Mouse (Mus musculus): ENCODE measurements around the gene Urod. TPM values are rescaled to one million over a fixed set of nuclear protein-coding genes. Genes with fewer than 3 reads are reported as not detected.

The Urod gene
- polyA plus RNA-seq, 1 experiment: 90.7 TPM

DNA sequence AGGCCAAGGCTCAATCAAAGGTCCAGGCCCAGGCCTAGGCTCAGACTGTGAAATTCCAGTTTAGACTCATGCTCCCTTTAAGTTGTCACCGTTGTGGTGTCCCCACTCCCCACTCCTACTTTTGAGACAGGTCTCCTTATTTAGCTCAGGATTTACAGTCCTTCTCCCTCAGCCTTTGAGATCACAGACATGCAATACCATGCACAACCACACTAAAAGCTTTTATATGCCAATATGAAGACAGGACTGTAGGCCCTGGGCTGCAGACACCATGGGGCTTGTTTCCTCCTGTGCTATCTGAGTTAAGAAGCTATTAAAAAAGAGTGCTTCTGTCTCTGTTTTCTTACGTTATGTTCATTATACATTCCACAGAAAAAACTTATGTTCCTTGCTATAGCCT, 23.5 kb upstream of the Urod start:
- H3K9me3 ChIP-seq (ENCODE audit: control insufficient read depth, low read length): no peaks in the 10 kb centered on the region
- peaks cover 44% of the 10 kb centered on the region for H3K4me1 ChIP-seq (ENCODE audit: control insufficient read depth)
- TF ChIP-seq GATA1 (IDR thresholded peaks at IDR 0.05; ENCODE audit: low read length) (no peak), TAL1 (IDR thresholded peaks at IDR 0.05; ENCODE audit: low read length) (no peak)
- H3K4me3 ChIP-seq (replicated peaks): no peak overlapping the region
- H3K27me3 ChIP-seq (ENCODE audit: control insufficient read depth): no peaks in the 10 kb centered on the region
- H3K36me3 ChIP-seq (ENCODE audit: control insufficient read depth): peaks cover 12% of the 10 kb centered on the region

DNA sequence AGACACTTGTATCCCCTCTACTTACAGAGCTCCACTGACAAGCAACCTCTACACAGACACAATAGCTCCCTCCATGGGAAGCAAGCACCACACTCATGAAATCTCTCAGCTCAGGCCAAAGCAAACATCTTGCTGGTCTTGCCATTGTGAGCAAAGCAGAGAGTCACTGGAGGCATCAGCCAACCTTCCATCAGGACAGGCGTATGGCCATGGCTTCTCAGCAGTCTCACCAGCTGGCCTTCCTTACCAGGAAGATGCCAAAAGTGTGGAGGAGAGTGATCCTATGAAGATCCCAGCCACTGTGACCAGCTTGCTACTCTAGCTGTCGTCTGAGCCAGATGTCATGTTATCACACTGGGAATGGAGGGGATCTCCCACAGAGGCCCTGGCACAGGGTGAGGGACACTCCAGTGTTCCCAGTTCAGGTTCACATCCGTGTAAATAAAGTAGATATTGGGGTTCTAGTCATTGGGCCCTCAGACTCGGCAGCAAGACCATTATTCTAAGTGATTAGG, 20.7 kb upstream of the Urod start:
- TF ChIP-seq TAL1 (IDR thresholded peaks at IDR 0.05; ENCODE audit: low read length): no peak
- no peak for TF ChIP-seq GATA1 (IDR thresholded peaks at IDR 0.05; ENCODE audit: low read length)
- H3K27me3 ChIP-seq (ENCODE audit: control insufficient read depth): peaks cover 2% of the 10 kb centered on the region
- H3K36me3 ChIP-seq (ENCODE audit: control insufficient read depth): no peaks in the 10 kb centered on the region
- peaks cover 17% of the 10 kb centered on the region for H3K4me1 ChIP-seq (ENCODE audit: control insufficient read depth)
- H3K9me3 ChIP-seq (ENCODE audit: control insufficient read depth, low read length): no peaks in the 10 kb centered on the region
- no peak overlapping the region for H3K4me3 ChIP-seq (replicated peaks)

DNA sequence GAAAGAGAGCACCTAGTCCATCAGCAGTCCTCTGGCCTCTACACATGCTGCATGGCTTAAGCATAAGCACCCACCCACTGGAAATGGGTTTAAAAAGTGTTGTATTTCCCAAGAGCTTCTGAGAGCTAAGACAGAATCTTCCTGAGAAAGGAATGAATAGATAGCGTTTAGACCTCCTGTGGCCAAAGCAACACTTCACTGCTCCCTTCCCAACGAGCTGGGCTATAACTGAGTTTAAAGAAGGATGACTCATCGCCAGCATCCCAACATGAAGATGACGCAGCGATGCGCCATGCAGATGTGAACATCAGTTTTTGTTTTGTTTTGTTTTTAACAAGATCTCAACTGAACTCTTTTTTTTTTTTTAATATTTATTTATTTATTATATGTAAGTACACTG, 19.4 kb upstream of the Urod start:
- Histone ChIP-seq H3K4me3 (replicated peaks) (no peak overlapping the region), H3K36me3 (ENCODE audit: control insufficient read depth) (no peaks in the 10 kb centered on the region), H3K4me1 (ENCODE audit: control insufficient read depth) (peaks cover 4% of the 10 kb centered on the region), H3K27me3 (ENCODE audit: control insufficient read depth) (peaks cover 6% of the 10 kb centered on the region), H3K9me3 (ENCODE audit: control insufficient read depth, low read length) (no peaks in the 10 kb centered on the region)
- TF ChIP-seq TAL1 (IDR thresholded peaks at IDR 0.05; ENCODE audit: low read length) (no peak), GATA1 (IDR thresholded peaks at IDR 0.05; ENCODE audit: low read length) (no peak)

DNA sequence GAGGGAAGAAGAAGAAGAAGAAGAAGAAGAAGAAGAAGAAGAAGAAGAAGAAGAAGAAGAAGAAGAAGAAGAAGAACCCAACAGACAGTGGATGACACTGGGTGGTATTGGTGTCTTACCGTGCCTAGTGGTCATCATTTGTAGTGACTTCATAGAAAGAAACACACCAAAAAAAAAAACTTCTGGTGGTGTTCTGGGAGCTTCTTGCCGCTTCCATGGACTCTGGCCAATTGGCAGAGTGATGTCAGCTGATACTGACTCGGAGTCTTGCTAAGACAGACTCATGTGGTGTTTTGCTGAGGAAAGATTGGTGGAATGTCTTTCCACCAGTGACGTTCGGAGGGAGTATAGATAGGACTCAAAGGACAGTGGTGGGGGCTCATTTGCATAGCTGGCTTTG, 16.0 kb upstream of the Urod start:
- no peak for TF ChIP-seq TAL1 (IDR thresholded peaks at IDR 0.05; ENCODE audit: low read length)
- Histone ChIP-seq H3K4me1 (ENCODE audit: control insufficient read depth) (peaks cover 2% of the 10 kb centered on the region; the same call in 1 of the 2 replicates), H3K4me3 (replicated peaks) (no peak overlapping the region), H3K27me3 (ENCODE audit: control insufficient read depth) (peaks cover 6% of the 10 kb centered on the region), H3K36me3 (ENCODE audit: control insufficient read depth) (peaks cover 2% of the 10 kb centered on the region; the same call in 1 of the 2 replicates), H3K9me3 (ENCODE audit: control insufficient read depth, low read length) (no peaks in the 10 kb centered on the region)

DNA sequence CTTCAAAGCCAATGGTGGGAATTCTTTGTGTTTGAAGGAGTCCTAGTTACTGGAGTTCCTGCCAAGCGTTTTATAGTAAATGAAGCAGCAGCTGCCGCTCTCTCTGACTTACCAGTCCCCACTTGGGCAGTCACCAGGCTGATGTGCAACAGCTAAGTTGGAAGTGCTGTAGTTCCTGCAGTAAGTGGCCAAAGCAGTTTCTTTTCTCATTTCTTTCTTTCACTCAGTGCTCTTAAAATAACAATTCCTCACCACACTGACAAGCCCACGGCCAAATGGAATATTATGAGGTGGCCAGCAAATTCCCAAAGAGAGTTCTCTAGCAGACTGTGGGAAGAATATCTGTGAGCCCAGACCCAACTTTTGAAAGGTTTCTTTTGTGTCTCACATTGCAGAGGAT, 12.8 kb upstream of the Urod start:
- TF ChIP-seq GATA1 (IDR thresholded peaks at IDR 0.05; ENCODE audit: low read length): no peak
- TF ChIP-seq TAL1 (IDR thresholded peaks at IDR 0.05; ENCODE audit: low read length): no peak
- no peak overlapping the region for H3K4me3 ChIP-seq (replicated peaks)
- H3K9me3 ChIP-seq (ENCODE audit: control insufficient read depth, low read length): no peaks in the 10 kb centered on the region
- H3K36me3 ChIP-seq (ENCODE audit: control insufficient read depth): peaks cover 32% of the 10 kb centered on the region
- H3K27me3 ChIP-seq (ENCODE audit: control insufficient read depth): peaks cover 6% of the 10 kb centered on the region
- peaks cover 12% of the 10 kb centered on the region for H3K4me1 ChIP-seq (ENCODE audit: control insufficient read depth)

DNA sequence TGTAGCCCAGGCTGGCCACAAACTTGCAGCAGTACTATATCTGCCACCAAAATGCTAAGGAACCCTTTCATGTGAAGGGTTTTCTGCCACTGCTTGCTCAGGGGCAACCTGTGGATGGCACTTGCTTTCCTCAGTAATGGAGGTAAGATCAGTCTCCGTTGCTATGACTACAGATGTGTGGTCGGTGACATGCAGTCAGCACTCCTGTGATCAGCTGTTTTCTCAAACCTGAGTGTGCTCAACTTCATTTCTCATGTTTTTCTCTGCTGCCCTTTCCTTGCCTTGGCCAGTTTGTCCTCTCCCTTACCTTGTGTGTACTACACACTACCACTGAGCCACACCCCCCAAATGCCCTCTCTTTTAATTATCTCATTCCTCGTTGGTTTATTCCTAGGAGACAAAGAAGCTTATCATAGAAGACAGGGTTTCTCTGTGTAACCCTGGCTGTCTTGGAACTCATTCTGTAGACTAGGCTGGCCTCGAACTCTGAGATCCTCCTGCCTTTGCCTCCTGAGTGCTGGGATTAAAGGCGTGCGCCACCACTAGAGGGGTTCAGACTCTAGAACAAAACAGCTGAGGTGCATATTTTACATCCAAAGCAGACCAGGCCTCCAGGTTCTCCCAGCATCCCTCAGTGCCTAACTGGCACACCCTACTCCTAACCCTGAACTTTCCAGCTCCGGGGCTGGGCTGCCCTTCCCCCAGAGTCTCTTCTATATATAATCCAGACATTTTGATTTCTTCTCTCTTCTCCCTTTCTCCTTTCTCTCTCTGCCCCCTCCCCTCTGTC, 11.6 kb upstream of the Urod start:
- H3K27me3 ChIP-seq (ENCODE audit: control insufficient read depth): peaks cover 6% of the 10 kb centered on the region
- H3K4me1 ChIP-seq (ENCODE audit: control insufficient read depth): peaks cover 12% of the 10 kb centered on the region
- peaks cover 44% of the 10 kb centered on the region for H3K36me3 ChIP-seq (ENCODE audit: control insufficient read depth)
- TF ChIP-seq GATA1 (IDR thresholded peaks at IDR 0.05; ENCODE audit: low read length) (no peak), TAL1 (IDR thresholded peaks at IDR 0.05; ENCODE audit: low read length) (no peak)
- no peaks in the 10 kb centered on the region for H3K9me3 ChIP-seq (ENCODE audit: control insufficient read depth, low read length)
- no peak overlapping the region for H3K4me3 ChIP-seq (replicated peaks)

DNA sequence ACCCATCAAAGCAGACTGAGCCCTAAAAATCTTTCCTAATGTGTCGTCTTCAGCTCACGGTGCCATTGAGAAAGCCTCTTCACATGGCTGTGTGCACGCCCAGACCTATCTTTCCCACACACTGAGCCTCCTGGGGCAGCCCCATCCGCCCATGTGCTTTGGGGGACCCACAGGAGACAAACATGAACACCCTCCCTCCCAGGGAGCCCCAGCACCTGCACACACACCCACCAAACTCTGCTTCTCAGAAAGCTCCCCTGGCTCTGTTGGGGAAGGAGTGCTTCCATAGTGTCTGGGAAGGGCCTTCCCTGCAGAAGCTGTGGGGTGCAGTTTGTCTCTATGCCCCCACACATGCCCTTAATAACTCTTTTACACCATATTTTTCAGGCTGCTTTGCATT, 10.4 kb upstream of the Urod start:
- Histone ChIP-seq H3K27me3 (ENCODE audit: control insufficient read depth) (peaks cover 4% of the 10 kb centered on the region), H3K36me3 (ENCODE audit: control insufficient read depth) (peaks cover 56% of the 10 kb centered on the region), H3K9me3 (ENCODE audit: control insufficient read depth, low read length) (no peaks in the 10 kb centered on the region), H3K4me3 (replicated peaks) (no peak overlapping the region), H3K4me1 (ENCODE audit: control insufficient read depth) (peaks cover 12% of the 10 kb centered on the region)
- TF ChIP-seq TAL1 (IDR thresholded peaks at IDR 0.05; ENCODE audit: low read length) (no peak), GATA1 (IDR thresholded peaks at IDR 0.05; ENCODE audit: low read length) (no peak)

DNA sequence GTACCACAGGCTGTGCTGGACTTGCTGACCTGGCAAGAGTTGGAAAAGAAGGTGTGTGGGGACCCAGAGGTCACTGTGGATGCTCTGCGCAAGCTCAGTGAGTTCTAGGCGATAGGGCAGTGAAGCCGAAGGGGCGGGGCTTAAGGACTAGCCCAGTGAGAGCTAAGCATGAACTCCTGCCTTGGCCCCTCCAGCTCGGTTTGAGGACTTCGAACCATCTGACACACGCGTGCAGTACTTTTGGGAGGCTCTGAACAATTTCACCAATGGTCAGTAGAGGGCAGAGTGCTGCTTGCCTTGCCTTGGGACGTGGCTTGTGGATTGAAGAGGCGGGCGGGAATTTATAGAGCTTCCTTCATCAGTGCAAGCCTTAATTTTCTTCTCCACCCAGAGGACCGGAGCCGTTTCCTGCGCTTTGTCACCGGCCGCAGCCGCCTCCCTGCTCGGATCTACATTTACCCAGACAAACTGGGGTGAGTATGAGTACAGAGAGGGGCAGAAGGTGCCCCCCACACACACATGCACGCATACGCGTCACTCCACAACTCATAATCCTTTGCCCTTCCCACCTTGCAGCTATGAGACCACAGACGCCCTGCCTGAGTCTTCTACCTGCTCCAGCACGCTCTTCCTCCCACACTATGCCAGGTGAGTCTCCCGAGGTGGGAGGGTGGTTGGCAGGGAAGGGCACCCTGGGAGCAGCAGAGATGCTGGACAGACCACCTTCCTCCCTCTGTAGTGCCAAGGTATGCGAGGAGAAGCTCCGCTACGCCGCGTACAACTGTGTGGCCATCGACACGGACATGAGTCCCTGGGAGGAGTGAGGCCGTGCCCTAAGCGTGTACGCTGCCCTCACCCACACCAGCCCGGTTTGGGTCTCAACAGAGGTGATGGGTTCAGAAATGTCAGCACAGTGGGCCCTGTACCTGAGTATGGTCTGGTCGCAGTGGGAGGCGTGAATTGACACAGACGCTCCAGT, 8.6 kb upstream of the Urod start:
- no peak for TF ChIP-seq TAL1 (IDR thresholded peaks at IDR 0.05; ENCODE audit: low read length)
- TF ChIP-seq GATA1 (IDR thresholded peaks at IDR 0.05; ENCODE audit: low read length): no peak
- peaks cover 72% of the 10 kb centered on the region for H3K36me3 ChIP-seq (ENCODE audit: control insufficient read depth)
- peaks cover 12% of the 10 kb centered on the region for H3K4me1 ChIP-seq (ENCODE audit: control insufficient read depth)
- H3K4me3 ChIP-seq (replicated peaks): no peak overlapping the region
- H3K9me3 ChIP-seq (ENCODE audit: control insufficient read depth, low read length): no peaks in the 10 kb centered on the region
- no peaks in the 10 kb centered on the region for H3K27me3 ChIP-seq (ENCODE audit: control insufficient read depth)

DNA sequence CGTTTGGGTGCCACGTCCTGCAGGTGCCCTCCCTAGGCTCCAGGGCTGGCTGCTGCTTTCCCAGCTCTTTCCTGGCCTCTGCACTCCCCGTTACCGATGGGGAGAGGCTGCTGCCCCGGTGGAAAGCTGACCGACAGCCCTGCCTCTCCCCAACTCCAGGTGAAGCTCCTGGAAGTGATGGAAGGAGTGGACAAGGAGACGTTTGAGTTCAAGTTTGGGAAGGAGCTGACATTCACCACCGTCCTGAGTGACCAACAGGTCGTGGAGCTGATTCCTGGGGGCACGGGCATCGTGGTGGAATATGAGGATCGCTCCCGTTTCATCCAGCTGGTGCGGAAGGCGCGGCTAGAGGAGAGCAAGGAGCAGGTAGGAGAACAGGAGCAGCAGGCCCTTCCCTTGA, 7.7 kb upstream of the Urod start:
- Histone ChIP-seq H3K9me3 (ENCODE audit: control insufficient read depth, low read length) (no peaks in the 10 kb centered on the region), H3K4me3 (replicated peaks) (no peak overlapping the region), H3K4me1 (ENCODE audit: control insufficient read depth) (peaks cover 16% of the 10 kb centered on the region), H3K36me3 (ENCODE audit: control insufficient read depth) (peaks cover 78% of the 10 kb centered on the region), H3K27me3 (ENCODE audit: control insufficient read depth) (no peaks in the 10 kb centered on the region)
- TF ChIP-seq TAL1 (IDR thresholded peaks at IDR 0.05; ENCODE audit: low read length) (no peak), GATA1 (IDR thresholded peaks at IDR 0.05; ENCODE audit: low read length) (no peak)

Measured in erythroblast, embryonic 14.5 days (primary cell).